In the genomic region with DNA sequence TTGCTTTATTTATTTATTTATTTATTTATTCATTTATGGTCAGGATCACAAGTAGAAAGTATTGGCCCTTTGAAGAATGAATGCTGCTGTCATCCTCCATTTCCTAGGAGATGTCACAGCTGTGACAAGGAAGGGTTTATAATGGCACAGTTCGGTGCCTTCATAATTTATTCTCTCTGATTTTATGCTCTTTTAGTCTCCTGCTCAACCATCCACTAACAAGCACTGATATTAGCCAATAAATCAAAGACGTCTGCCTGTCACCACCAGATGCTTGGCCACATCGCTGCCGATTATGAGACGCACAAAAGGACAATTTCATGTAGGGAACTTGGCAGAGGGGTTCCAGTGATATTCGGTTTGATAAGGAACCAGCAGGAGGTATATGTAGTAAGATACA, we compare ENCODE assay signal across 22 mouse cellular contexts.
DNase-seq lines count a peak whose midpoint lies in the region; ATAC-seq lines count a peak whose summit lies in the region.
"Had no signal": no experiment of that assay in that cellular context is flagged by ENCODE, and none has a peak within 500 bp of the region (broad histone marks: within the 10 kb centered on the region; RNA-seq: fewer than 3 reads in every experiment).

No protein-coding gene starts in this region.

- H3K4me1 ChIP-seq in neural tube, embryonic 12.5 days: no peaks in the 10 kb centered on the region
- H3K4me1 ChIP-seq in neural tube, embryonic 15.5 days: no peaks in the 10 kb centered on the region
- H3K4me1 ChIP-seq in midbrain, embryonic 14.5 days (ENCODE audit: control insufficient read depth, insufficient read depth, low read length): no peaks in the 10 kb centered on the region
- H3K4me1 ChIP-seq: heart, embryonic 13.5 days; limb, embryonic 13.5 days; liver, embryonic 13.5 days had no signal

- no peaks in the 10 kb centered on the region for H3K27me3 ChIP-seq in neural tube, embryonic 12.5 days (replicated peaks)
- H3K27me3 ChIP-seq in neural tube, embryonic 15.5 days (replicated peaks): no peaks in the 10 kb centered on the region
- H3K27me3 ChIP-seq in midbrain, embryonic 14.5 days (ENCODE audit: control insufficient read depth, insufficient read depth, low read length): no peaks in the 10 kb centered on the region
- H3K27me3 ChIP-seq: heart, embryonic 13.5 days; limb, embryonic 13.5 days; liver, embryonic 13.5 days had no signal

- no peak overlapping the region for H3K9ac ChIP-seq in neural tube, embryonic 12.5 days
- H3K9ac ChIP-seq in neural tube, embryonic 15.5 days (replicated peaks): no peak overlapping the region
- H3K9ac ChIP-seq in midbrain, embryonic 14.5 days (replicated peaks; ENCODE audit: low read length): no peak overlapping the region
- H3K9ac ChIP-seq: heart, embryonic 13.5 days; limb, embryonic 13.5 days; liver, embryonic 13.5 days; lung, embryonic 14.5 days had no signal

- peak; percentile 70; the same call in 1 of the 2 replicates for ATAC-seq in neural tube, embryonic 12.5 days (ENCODE audit: low FRiP score, low read depth)
- no peak for ATAC-seq in neural tube, embryonic 15.5 days (ENCODE audit: low FRiP score)
- peak; percentile 70; the same call in 1 of the 2 replicates for ATAC-seq in midbrain, embryonic 14.5 days (ENCODE audit: low FRiP score, low TSS enrichment)
- no peak for ATAC-seq in megakaryocyte-erythroid progenitor cell, adult 5-6 weeks (replicated peaks; ENCODE audit: low FRiP score, low TSS enrichment, poor library complexity, severe bottlenecking)
- ATAC-seq: intestine, embryonic 16.5 days had no signal

- H3K4me2 ChIP-seq in neural tube, embryonic 12.5 days (replicated peaks): no peak overlapping the region
- H3K4me2 ChIP-seq in neural tube, embryonic 15.5 days: no peak overlapping the region
- H3K4me2 ChIP-seq in midbrain, embryonic 14.5 days (ENCODE audit: low read length): no peak overlapping the region
- H3K4me2 ChIP-seq: heart, embryonic 13.5 days; limb, embryonic 13.5 days; liver, embryonic 13.5 days; lung, embryonic 14.5 days had no signal

- intact Hi-C loops in gastrocnemius, postnatal 36 days (cut with DNase I): no loop called here

- peak; percentile 23 to 35 for DNase-seq in cerebellum, postnatal 10 days
- DNase-seq in cerebellum, postnatal 36 days: no peak
- DNase-seq in midbrain, embryonic 14.5 days: peak; percentile 49
- no peak for DNase-seq in gastrocnemius, postnatal 36 days
- DNase-seq in urinary bladder, postnatal 10 days (ENCODE audit: low spot score): no peak
- DNase-seq: adrenal gland, adult 2 months; cerebellum, adult 11 months; gastrocnemius, adult 2 months; heart, adult 11 months; heart, postnatal 36 days; liver, embryonic 13.5 days; lung, embryonic 14.5 days; lung, postnatal 36 days; right cerebral cortex, adult 18-20 months; thymus, postnatal 36 days had no signal

- no peak overlapping the region for H3K27ac ChIP-seq in neural tube, embryonic 12.5 days
- no peak overlapping the region for H3K27ac ChIP-seq in neural tube, embryonic 15.5 days (replicated peaks)
- no peak overlapping the region for H3K27ac ChIP-seq in midbrain, embryonic 14.5 days (replicated peaks; ENCODE audit: low read depth, low read length)
- H3K27ac ChIP-seq: forebrain, embryonic 10.5 days; gastrocnemius, adult 2 months; heart, embryonic 13.5 days; limb, embryonic 13.5 days; liver, embryonic 13.5 days had no signal

- no peaks in the 10 kb centered on the region for H3K9me3 ChIP-seq in neural tube, embryonic 12.5 days
- no peaks in the 10 kb centered on the region for H3K9me3 ChIP-seq in neural tube, embryonic 15.5 days (replicated peaks)
- H3K9me3 ChIP-seq in midbrain, embryonic 14.5 days (ENCODE audit: control insufficient read depth, low read length): no peaks in the 10 kb centered on the region
- H3K9me3 ChIP-seq: forebrain, embryonic 10.5 days; heart, embryonic 13.5 days; limb, embryonic 13.5 days; liver, embryonic 13.5 days had no signal

- no peak overlapping the region for H3K4me3 ChIP-seq in neural tube, embryonic 12.5 days
- no peak overlapping the region for H3K4me3 ChIP-seq in neural tube, embryonic 15.5 days (replicated peaks)
- H3K4me3 ChIP-seq in midbrain, embryonic 14.5 days (replicated peaks; ENCODE audit: low read depth, low read length): no peak overlapping the region
- H3K4me3 ChIP-seq: forebrain, embryonic 10.5 days; gastrocnemius, adult 2 months; heart, embryonic 13.5 days; limb, embryonic 13.5 days; liver, embryonic 13.5 days had no signal

- 52% methylated on average over 6 of the region's 6 CpGs for WGBS in neural tube, embryonic 12.5 days
- 12% methylated on average over 6 of the region's 6 CpGs for WGBS in neural tube, embryonic 15.5 days
- 41% methylated on average over 6 of the region's 6 CpGs for WGBS in midbrain, embryonic 14.5 days

- H3K36me3 ChIP-seq in neural tube, embryonic 12.5 days: no peaks in the 10 kb centered on the region
- no peaks in the 10 kb centered on the region for H3K36me3 ChIP-seq in neural tube, embryonic 15.5 days
- no peaks in the 10 kb centered on the region for H3K36me3 ChIP-seq in midbrain, embryonic 14.5 days (ENCODE audit: control insufficient read depth, insufficient read depth, low read length)
- H3K36me3 ChIP-seq: forebrain, embryonic 10.5 days; heart, embryonic 13.5 days; limb, embryonic 13.5 days; liver, embryonic 13.5 days had no signal

Comparison
In these comparisons a context has a peak if more than half of its experiments do, and no peak if none do; other contexts are left out.
1. DNase-seq: peak in cerebellum, postnatal 10 days (2 of 2) and midbrain, embryonic 14.5 days (single experiment); none in cerebellum, postnatal 36 days (0 of 2), gastrocnemius, postnatal 36 days (0 of 2) and urinary bladder, postnatal 10 days (single experiment).
2. ATAC-seq: peak in neural tube, embryonic 12.5 days (single experiment) and midbrain, embryonic 14.5 days (single experiment); none in neural tube, embryonic 15.5 days (single experiment) and megakaryocyte-erythroid progenitor cell, adult 5-6 weeks (single experiment).